Mouse (Mus musculus) hindbrain, embryonic 12.5 days (tissue): ENCODE data around the gene Muc3. TPM values are rescaled to one million over a fixed set of nuclear protein-coding genes. Genes with fewer than 3 reads are reported as not detected.
"Not testable (repeated sequence)": the region's sequence is repeated elsewhere in the genome, so short reads cannot be mapped to it uniquely, and the experiment has no call there.

ENCODE experiments used
- ATAC-seq: fragments of 200-750 bp; cut with Nextera tagmentation; 2 replicates; pipeline ENCODE4 v1.8.0; 2017; ENCODE audit warnings: moderate TSS enrichment; ENCODE audit not compliant: low FRiP score
- H3K27ac ChIP-seq: fragments of 300-500 bp; sonication (generic); 2 replicates; pipeline ENCODE4 v1.5.1; 2016; ENCODE audit warnings: mild to moderate bottlenecking
- H3K27me3 ChIP-seq: fragments of 300-500 bp; sonication (generic); 2 replicates; pipeline ENCODE4 v1.6.1; 2016; ENCODE audit warnings: mild to moderate bottlenecking
- H3K36me3 ChIP-seq: fragments of 300-500 bp; sonication (generic); 2 replicates; pipeline ENCODE4 v1.6.1; 2016; ENCODE audit warnings: mild to moderate bottlenecking
- H3K4me1 ChIP-seq: fragments of 300-500 bp; sonication (generic); 2 replicates; pipeline ENCODE4 v1.6.1; 2016
- H3K4me2 ChIP-seq: fragments of 300-500 bp; sonication (generic); replicated peaks from 2 replicates; pipeline ENCODE4 v1.6.1; 2016; ENCODE audit warnings: mild to moderate bottlenecking
- H3K4me3 ChIP-seq: fragments of 300-500 bp; sonication (generic); 2 replicates; pipeline ENCODE4 v1.5.1; 2016; ENCODE audit warnings: mild to moderate bottlenecking
- H3K9ac ChIP-seq: fragments of 300-500 bp; sonication (generic); 2 replicates; pipeline ENCODE4 v1.6.1; 2016; ENCODE audit warnings: mild to moderate bottlenecking, moderate library complexity
- H3K9me3 ChIP-seq: fragments of 300-500 bp; sonication (generic); replicated peaks from 2 replicates; pipeline ENCODE4 v1.6.1; 2016; ENCODE audit warnings: mild to moderate bottlenecking
- WGBS: fragments of 180-500 bp; shearing (Covaris S2); methylation state at CpG from one replicate; pipeline ENCODE4 v1.1.7; 2016; 5-methylcytosine and 5-hydroxymethylcytosine counted together
- polyA plus RNA-seq: library from polyadenylated mRNA; unstranded; fragments of >200 nt; fragmentation: Nextera tagmentation; extraction: Ambion mirVana; gene quantifications from 2 replicates; pipeline ENCODE4 v1.2.1, GENCODE M21; 2016

Muc3 gene
- polyA plus RNA-seq, 1 experiment from 2014 or later: not detected

DNA sequence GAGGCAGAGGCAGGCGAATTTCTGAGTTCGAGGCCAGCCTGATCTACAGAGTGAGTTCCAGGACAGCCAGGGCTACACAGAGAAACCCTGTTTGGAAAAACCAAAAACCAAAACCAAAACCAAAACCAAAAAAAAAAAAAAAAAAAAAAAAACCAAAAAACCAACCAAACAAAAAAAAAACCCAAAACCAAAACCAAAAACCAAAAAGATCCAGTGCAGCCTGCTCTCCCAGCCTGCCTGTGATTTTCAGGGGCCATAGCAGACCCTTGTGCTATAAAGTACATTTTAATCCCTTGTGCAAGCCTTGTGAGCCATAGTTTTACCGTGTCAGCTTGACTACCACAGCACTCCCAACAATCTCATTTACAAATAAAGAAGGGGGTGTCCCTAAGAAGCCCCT, 31.1 kb downstream of the Muc3 start:
- not testable (repeated sequence) for H3K27me3 ChIP-seq, H3K9me3 ChIP-seq, H3K4me3 ChIP-seq, H3K4me2 ChIP-seq, H3K36me3 ChIP-seq, H3K27ac ChIP-seq, H3K9ac ChIP-seq, ATAC-seq
- H3K4me1 ChIP-seq: peaks cover 17% of the 10 kb centered on the region
- 91% methylated on average over 3 of the region's 3 CpGs for WGBS

DNA sequence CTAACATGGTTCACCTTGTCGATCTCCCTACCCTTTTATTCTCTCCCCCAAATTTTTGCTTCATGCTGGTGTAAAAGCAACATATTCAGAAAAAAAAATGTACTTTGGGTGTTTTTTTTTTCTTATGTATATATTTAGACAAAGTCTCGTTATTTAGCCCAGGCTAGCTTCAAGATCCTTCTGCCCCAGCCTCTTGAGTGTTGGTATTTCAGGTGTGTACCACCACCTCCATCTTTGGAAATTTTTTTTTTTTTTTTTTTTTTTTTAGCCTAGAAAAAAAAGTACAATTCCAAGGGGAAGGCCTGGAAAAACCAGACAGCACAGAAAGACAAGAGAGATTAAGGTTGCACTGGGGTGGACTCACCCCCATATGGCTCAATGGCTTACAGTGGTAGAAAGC, 32.1 kb downstream of the Muc3 start:
- H3K4me2 ChIP-seq: no peak overlapping the region
- ATAC-seq: no peak
- H3K9me3 ChIP-seq: no peaks in the 10 kb centered on the region
- no peak overlapping the region for H3K27ac ChIP-seq
- peaks cover 4% of the 10 kb centered on the region; the same call in 1 of the 2 replicates for H3K27me3 ChIP-seq
- no peak overlapping the region for H3K4me3 ChIP-seq
- H3K9ac ChIP-seq: no peak overlapping the region
- H3K36me3 ChIP-seq: 0 out of 2 replicates have a peak, but pooled peaks cover 10% of the 10 kb centered on the region
- H3K4me1 ChIP-seq: peaks cover 13% of the 10 kb centered on the region
- WGBS: 80% methylated on average over 2 of the region's 2 CpGs

DNA sequence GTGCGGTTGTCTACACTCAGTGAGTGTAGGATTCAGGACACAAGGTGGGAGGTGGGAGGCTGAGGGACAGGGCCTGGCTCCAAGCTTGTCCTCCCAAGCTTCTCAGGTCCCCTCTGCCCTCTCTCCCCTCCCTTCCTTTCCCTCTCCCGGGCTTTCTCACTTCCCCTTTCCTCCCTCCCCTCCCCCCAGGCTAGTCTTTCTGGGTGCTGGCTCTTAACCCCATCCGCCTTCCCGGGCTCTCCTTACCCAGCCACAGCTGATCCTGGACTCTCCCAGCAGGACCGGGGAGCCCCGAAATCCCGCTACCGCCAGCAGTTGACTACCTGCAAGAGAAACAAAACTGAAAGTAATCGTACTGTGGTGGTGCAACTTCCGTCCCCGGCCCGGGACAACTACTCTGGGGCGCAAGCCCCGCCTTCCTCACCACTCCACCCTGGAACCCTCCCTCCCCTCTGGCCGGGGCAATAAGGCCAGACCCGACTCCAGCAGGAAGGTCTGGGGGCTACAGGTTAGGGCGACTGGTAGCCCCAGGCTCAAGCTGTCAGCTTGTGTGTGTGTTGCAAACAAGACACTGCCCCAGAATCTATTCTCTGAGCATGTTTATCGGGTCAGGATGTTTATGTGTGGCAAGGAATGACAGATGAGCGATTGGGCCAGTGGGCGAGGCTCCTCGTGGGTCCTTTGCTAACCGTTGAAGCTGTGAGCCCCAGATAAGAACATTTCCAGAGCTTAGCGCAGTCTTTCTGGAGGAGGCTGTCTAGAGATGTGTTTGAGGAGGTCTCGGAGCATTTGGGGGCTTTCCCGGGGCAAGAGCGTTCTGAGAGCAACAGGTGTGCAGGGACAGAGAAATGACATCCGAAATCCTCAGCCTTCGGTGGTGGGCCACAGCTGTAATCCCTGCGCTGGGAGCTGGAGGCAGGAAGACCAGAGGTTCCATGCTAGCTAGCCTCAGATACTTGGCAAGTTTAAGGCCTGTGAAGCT, 33.0 kb downstream of the Muc3 start, which contains the start of gene Trim56:
Gene Trim56 (minus strand): TSS at position 344 of the 982 bp plus-strand sequence.
- Histone ChIP-seq H3K4me1 (peaks cover 13% of the 10 kb centered on the region), H3K27ac (no peak within 1 kb of the TSS), H3K9ac (peak within 1 kb of the TSS; percentile 65), H3K4me2 (peak within 1 kb of the TSS; percentile 58), H3K9me3 (no peaks in the 10 kb centered on the region), H3K27me3 (peaks cover 4% of the 10 kb centered on the region; the same call in 1 of the 2 replicates), H3K36me3 (0 out of 2 replicates have a peak, but pooled peaks cover 10% of the 10 kb centered on the region), H3K4me3 (peak within 1 kb of the TSS; percentile 40)
- 12% methylated on average over 29 of the region's 29 CpGs for WGBS
- peak; percentile 46; the same call in 1 of the 2 replicates for ATAC-seq

DNA sequence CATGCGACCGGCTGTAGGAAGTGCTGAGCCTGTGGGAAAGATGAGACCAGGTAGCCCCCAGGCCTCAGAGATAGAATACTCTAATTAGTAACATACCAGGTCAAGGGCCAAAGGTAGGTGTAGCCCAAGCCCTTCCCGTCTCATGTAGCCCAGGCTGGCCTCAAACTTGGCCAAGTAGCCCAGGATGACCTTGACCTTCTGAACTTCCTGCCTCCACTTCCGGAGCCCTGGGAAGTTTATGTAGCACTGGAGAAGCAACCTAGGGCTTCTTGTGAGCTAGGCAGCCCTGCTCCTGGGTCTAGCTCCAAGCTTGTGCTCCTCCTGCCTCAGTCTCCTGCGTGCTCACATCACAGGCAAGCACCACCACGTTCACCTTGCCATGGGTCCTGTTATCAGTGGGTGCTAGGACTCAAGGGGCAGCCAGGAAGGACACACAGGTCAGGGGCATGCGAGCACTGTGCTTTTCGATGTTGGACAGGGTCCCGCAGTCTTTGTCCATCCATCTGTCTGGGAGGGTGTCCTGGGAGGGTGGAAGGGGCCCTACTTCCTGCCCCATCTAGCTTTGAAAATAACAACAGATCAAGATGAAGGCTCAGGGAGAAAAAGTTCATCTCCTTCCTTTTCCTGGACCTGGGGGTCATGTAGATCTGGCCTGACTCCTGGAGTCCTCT, 34.1 kb downstream of the Muc3 start:
- ATAC-seq: no peak

DNA sequence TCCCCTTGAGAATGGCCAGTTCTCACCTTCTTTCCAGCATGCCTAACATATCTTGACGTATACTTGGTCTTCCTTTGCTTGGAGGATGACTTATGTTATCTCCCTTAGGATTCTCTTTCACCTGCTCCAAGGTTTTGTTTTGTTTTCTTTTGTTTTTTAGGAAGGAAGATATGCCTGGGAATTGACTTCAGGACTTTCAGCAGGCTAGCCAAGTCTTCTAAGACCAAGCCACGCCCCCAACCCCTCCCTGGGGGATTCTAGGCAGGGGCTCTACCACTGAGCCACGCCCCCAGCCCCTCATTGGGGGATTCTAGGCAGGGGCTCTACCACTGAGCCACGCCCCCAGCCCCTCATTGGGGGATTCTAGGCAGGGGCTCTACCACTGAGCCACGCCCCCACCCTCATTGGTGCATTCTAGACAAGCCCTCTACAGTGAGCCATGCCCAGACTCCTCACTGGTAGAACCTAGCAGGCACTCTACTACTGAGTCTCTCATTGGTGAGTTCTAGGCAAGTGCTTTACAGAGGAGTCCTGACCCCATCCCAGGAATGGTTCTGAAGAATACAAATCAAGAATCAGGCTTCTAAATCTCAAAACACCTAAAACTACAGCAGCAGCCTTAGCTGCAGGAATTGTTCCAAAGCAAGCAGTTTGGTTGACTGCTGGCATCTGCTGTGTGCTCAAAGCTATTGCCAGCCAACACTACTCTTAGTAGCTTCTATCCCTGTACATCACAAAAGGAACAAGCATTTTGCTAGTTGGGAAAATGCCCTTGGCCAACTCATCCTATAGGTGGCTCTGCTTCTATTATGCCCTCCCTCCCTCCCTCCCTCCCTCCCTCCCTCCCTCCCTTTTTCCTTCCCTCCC, 37.3 kb downstream of the Muc3 start:
- no peak overlapping the region for H3K27ac ChIP-seq
- 0 out of 2 replicates have a peak, but pooled peaks cover 10% of the 10 kb centered on the region for H3K36me3 ChIP-seq
- H3K4me2 ChIP-seq: no peak overlapping the region
- H3K4me3 ChIP-seq: no peak overlapping the region
- peaks cover 6% of the 10 kb centered on the region; the same call in 1 of the 2 replicates for H3K27me3 ChIP-seq
- no peak overlapping the region for H3K9ac ChIP-seq
- H3K9me3 ChIP-seq: no peaks in the 10 kb centered on the region
- H3K4me1 ChIP-seq: peaks cover 13% of the 10 kb centered on the region
- WGBS: 79% methylated on average over 5 of the region's 5 CpGs
- no peak for ATAC-seq

More for the DNA sequence above, 34.1 kb downstream of the Muc3 start:
- Histone ChIP-seq H3K27me3 (peaks cover 4% of the 10 kb centered on the region; the same call in 1 of the 2 replicates), H3K9ac (peak overlapping the region; percentile 65; the same call in 1 of the 2 replicates), H3K4me3 (peak overlapping the region; percentile 40; the same call in 1 of the 2 replicates), H3K36me3 (0 out of 2 replicates have a peak, but pooled peaks cover 10% of the 10 kb centered on the region), H3K4me2 (peak overlapping the region; percentile 58), H3K9me3 (no peaks in the 10 kb centered on the region), H3K27ac (no peak overlapping the region), H3K4me1 (peaks cover 13% of the 10 kb centered on the region)
- WGBS: 82% methylated on average over 9 of the region's 9 CpGs

DNA sequence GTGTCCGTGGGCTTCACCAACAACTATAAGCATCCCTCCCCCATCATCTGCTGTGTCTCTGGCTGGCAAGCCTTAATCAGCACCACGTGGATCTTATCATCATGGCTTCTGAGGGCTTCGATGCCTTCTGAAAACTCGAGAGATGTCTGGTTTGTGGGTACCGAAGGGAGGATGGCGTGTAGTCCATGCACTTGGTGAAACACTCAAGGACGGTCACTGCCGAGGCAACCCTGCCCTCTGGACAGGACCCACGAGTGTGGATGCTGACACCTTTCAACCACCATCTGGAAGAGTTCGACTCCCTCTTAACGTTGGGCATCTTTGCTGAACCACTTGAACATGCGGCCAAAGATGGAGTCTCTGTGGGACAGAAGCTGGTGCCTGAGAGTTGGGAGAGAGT, 38.3 kb downstream of the Muc3 start:
- H3K9ac ChIP-seq: no peak overlapping the region
- H3K9me3 ChIP-seq: no peaks in the 10 kb centered on the region
- no peak overlapping the region for H3K4me2 ChIP-seq
- H3K4me1 ChIP-seq: peaks cover 5% of the 10 kb centered on the region
- H3K36me3 ChIP-seq: 0 out of 2 replicates have a peak, but pooled peaks cover 10% of the 10 kb centered on the region
- WGBS: 91% methylated on average over 12 of the region's 12 CpGs
- ATAC-seq: no peak
- 0 out of 2 replicates have a peak, but pooled peaks cover 2% of the 10 kb centered on the region for H3K27me3 ChIP-seq
- no peak overlapping the region for H3K27ac ChIP-seq
- H3K4me3 ChIP-seq: no peak overlapping the region

DNA sequence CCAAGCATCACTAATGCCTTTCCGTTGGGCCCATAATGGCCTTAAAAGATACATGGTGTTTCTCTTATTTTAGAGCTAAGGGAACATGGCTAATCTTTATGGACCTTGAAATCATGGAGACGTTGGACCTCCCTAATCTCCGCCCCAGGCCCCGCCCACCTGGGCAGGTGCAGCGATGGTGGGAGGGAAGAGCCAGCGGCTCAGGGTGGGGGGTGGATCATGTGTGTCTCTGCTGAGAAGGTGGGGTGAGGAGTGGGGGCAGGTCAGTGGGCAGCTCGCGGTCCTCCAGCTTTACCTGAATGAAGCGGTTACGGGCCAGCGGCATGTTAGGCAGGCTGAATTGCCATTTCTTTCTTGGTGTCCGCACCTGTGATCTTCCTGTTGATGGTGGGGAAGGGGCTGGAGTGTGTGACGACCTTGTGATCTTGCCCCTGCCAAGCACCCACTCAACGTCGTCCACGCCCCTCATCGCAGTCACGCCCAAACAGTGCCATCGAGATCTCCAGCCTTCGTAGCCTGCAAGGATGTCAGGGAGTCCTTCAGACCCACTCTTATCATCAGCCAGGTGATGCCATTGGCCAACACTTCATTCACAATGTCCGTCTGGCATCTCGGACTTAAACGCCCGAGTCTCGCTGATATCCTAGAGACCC, 39.1 kb downstream of the Muc3 start:
- 0 out of 2 replicates have a peak, but pooled peaks cover 10% of the 10 kb centered on the region for H3K36me3 ChIP-seq
- no peak overlapping the region for H3K9ac ChIP-seq
- no peak for ATAC-seq
- H3K4me3 ChIP-seq: no peak overlapping the region
- H3K27me3 ChIP-seq: 0 out of 2 replicates have a peak, but pooled peaks cover 2% of the 10 kb centered on the region
- no peak overlapping the region for H3K4me2 ChIP-seq
- H3K4me1 ChIP-seq: no peaks in the 10 kb centered on the region; the same call in none of the 2 replicates
- no peaks in the 10 kb centered on the region for H3K9me3 ChIP-seq
- no peak overlapping the region for H3K27ac ChIP-seq
- 56% methylated on average over 25 of the region's 25 CpGs for WGBS

DNA sequence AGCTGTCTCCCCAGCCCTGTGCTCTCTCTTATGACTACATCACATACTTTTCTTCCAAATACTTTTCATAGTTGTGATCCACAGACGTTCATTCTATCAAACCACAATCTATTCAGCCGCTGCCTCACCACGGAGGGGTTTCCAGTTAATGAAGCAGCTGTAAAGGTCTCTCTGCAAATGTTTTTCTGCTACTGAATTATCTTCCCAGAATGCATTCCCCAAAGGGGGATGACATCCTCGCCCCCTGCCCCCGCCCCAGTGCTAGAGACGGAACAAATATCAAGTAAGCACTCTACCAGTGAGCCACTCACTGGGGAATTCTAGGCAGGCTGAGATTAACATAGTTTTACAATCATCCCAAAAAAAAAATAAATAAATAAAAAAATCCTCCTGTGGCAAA, 41.0 kb downstream of the Muc3 start:
- Histone ChIP-seq H3K9me3 (no peaks in the 10 kb centered on the region), H3K9ac (no peak overlapping the region), H3K4me2 (no peak overlapping the region), H3K36me3 (0 out of 2 replicates have a peak, but pooled peaks cover 3% of the 10 kb centered on the region), H3K4me3 (no peak overlapping the region), H3K27me3 (0 out of 2 replicates have a peak, but pooled peaks cover 2% of the 10 kb centered on the region), H3K27ac (no peak overlapping the region), H3K4me1 (peaks cover 4% of the 10 kb centered on the region)
- 66% methylated on average over 6 of the region's 6 CpGs for WGBS
- no peak for ATAC-seq

DNA sequence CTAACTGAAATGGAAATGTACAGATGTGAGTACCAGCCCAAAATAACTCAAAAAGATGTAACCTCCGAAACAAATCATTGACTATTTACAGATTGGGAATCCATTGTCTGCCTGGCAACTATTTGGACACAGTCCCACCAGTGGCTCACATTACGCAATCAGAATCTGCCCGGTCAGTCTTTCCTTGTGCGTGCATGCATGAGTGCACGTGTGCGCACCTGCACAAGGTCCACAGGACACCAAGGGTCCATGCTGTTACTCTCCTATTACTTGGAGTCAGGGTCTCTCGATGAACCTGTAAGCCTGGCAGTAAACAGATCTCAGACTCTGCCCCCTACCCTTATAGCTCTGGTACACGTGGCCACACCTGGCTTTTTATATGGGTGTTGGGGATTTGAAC, 41.5 kb downstream of the Muc3 start:
- Histone ChIP-seq H3K27me3 (0 out of 2 replicates have a peak, but pooled peaks cover 2% of the 10 kb centered on the region), H3K36me3 (0 out of 2 replicates have a peak, but pooled peaks cover 2% of the 10 kb centered on the region), H3K4me2 (no peak overlapping the region), H3K4me3 (no peak overlapping the region), H3K9me3 (no peaks in the 10 kb centered on the region), H3K27ac (no peak overlapping the region), H3K9ac (no peak overlapping the region), H3K4me1 (peaks cover 8% of the 10 kb centered on the region)
- 85% methylated on average over 8 of the region's 8 CpGs for WGBS
- no peak for ATAC-seq

DNA sequence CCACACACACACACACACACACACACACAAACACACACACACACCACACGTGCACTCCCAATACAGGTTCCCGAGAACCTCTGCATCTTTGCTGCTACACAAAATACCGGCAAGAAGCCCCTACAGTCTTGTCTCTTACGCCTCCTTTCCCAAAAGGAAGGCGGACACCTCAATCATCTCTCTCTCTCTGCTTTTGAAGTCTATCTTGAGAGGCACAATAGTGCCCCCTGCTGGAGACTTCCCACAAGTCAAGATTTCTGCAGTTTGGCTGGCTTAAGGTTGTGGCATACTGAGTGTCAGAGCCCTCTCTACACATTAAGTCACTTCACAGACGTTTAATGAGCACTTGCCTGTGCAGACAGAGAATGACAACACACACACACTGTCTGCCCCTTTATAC, 42.1 kb downstream of the Muc3 start:
- H3K4me2 ChIP-seq: no peak overlapping the region
- 0 out of 2 replicates have a peak, but pooled peaks cover 2% of the 10 kb centered on the region for H3K27me3 ChIP-seq
- no peak overlapping the region for H3K9ac ChIP-seq
- WGBS: 9% methylated on average over 6 of the region's 6 CpGs
- no peaks in the 10 kb centered on the region for H3K9me3 ChIP-seq
- H3K4me3 ChIP-seq: no peak overlapping the region
- ATAC-seq: no peak; the same call in 1 of the 2 replicates
- no peak overlapping the region for H3K27ac ChIP-seq
- no peaks in the 10 kb centered on the region for H3K36me3 ChIP-seq
- peaks cover 9% of the 10 kb centered on the region for H3K4me1 ChIP-seq

DNA sequence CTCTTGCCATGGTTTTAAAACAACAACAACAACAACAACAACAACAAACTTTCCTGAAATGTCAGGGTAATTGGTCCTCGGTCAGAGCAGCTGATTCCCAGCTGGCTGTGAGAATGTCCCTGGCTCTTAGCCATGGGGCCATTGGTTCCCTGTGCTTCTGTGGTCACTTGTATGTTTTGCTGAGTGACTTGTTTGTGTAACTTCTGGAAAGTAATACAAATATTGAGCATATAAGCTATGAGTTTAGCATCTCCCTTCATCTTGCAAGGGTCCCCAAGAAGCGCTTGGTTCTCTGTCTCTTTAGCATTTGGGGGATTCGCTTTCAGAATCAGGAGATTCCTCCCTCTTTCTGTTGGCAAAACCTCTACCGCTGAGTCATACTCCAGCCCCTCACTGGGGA, 42.7 kb downstream of the Muc3 start:
- Histone ChIP-seq H3K36me3 (no peaks in the 10 kb centered on the region), H3K9ac (no peak overlapping the region), H3K4me1 (peaks cover 9% of the 10 kb centered on the region), H3K4me2 (no peak overlapping the region), H3K27ac (no peak overlapping the region), H3K4me3 (no peak overlapping the region), H3K27me3 (0 out of 2 replicates have a peak, but pooled peaks cover 2% of the 10 kb centered on the region), H3K9me3 (no peaks in the 10 kb centered on the region)
- no peak for ATAC-seq
- WGBS: 78% methylated on average over 4 of the region's 4 CpGs
